Mouse (Mus musculus) liver, embryonic 14.5 days (tissue): ENCODE data around the gene Cdh22. TPM values are rescaled to one million over a fixed set of nuclear protein-coding genes. Genes with fewer than 3 reads are reported as not detected.

Source experiments
- ATAC-seq: fragments of 200-750 bp; cut with Nextera tagmentation; 2 replicates; pipeline ENCODE4 v1.8.0; 2017; ENCODE audit warnings: moderate number of reproducible peaks, mild to moderate bottlenecking, moderate library complexity; ENCODE audit not compliant: insufficient read depth
- DNase-seq, 3 experiments: peaks; one replicate each; pipeline ENCODE4 v3.0.0-alpha.2; 2012 to 2013; ENCODE audit warnings: low read depth in 3 of 3, low spot score in 3 of 3
- H3K27ac ChIP-seq: fragments of 300-500 bp; sonication (generic); 2 replicates; pipeline ENCODE4 v1.5.1; 2014; ENCODE audit warnings: moderate library complexity, mild to moderate bottlenecking, control low read depth, inconsistent platforms
- H3K27me3 ChIP-seq: fragments of 300-500 bp; sonication (generic); 2 replicates; pipeline ENCODE4 v1.6.1; 2014; ENCODE audit warnings: mild to moderate bottlenecking, low read length, moderate library complexity; ENCODE audit not compliant: control insufficient read depth, insufficient read depth
- H3K36me3 ChIP-seq: fragments of 300-500 bp; sonication (generic); replicated peaks from 2 replicates; pipeline ENCODE4 v1.6.1; 2014; ENCODE audit warnings: low read depth; ENCODE audit not compliant: control insufficient read depth, insufficient read depth
- H3K4me1 ChIP-seq, 2 experiments: fragments of 200-500 bp in 1 of 2; fragments of 300-500 bp in 1 of 2; sonication (generic) in 1 of 2; replicated peaks; 2 replicates each; pipeline ENCODE4 v1.6.1; 2012 to 2014; ENCODE audit warnings: antibody characterized with exemption in 1 of 2, inconsistent platforms in 1 of 2, low read length in 1 of 2; ENCODE audit not compliant: control insufficient read depth in 2 of 2, insufficient read depth in 2 of 2
- H3K4me2 ChIP-seq: fragments of 300-500 bp; sonication (generic); 2 replicates; pipeline ENCODE4 v1.6.1; 2014; ENCODE audit warnings: low read depth, mild to moderate bottlenecking, control low read depth, moderate library complexity
- H3K4me3 ChIP-seq, 2 experiments: fragments of 200-500 bp in 1 of 2; fragments of 300-500 bp in 1 of 2; sonication (generic) in 1 of 2; 2 replicates each; pipeline ENCODE4 v1.5.1; 2012 to 2014; ENCODE audit warnings: low read depth in 2 of 2, low read length in 2 of 2, mild to moderate bottlenecking in 2 of 2, control low read depth in 1 of 2, inconsistent platforms in 1 of 2, moderate library complexity in 1 of 2; ENCODE audit not compliant: insufficient read depth in 1 of 2
- H3K9ac ChIP-seq: fragments of 300-500 bp; sonication (generic); replicated peaks from 2 replicates; pipeline ENCODE4 v1.6.1; 2014; ENCODE audit warnings: mild to moderate bottlenecking, control low read depth, moderate library complexity
- H3K9me3 ChIP-seq: fragments of 300-500 bp; sonication (generic); 2 replicates; pipeline ENCODE4 v1.6.1; 2016; ENCODE audit warnings: low read length, mixed read lengths; ENCODE audit not compliant: control insufficient read depth
- CTCF ChIP-seq: IDR thresholded peaks from 2 replicates; pipeline ENCODE4 v1.5.1; 2016; ENCODE audit warnings: antibody characterized with exemption, low read depth, control low read depth
- EP300 ChIP-seq: IDR thresholded peaks from 2 replicates; pipeline ENCODE4 v1.6.1; 2016; ENCODE audit warnings: antibody characterized with exemption, low read depth
- WGBS: fragments of 180-500 bp; shearing (Covaris S2); extraction: QIAGEN DNeasy Blood & Tissue Kit; methylation state at CpG from one replicate; pipeline ENCODE4 v1.1.7; 2014; ENCODE audit not compliant: insufficient replicate concordance; 5-methylcytosine and 5-hydroxymethylcytosine counted together
- polyA plus RNA-seq, 2 experiments: library from polyadenylated mRNA; depleted of rRNA in 1 of 2; stranded (reverse) in 1 of 2; unstranded in 1 of 2; fragments of >200 nt; fragmentation: Nextera tagmentation in 1 of 2; extraction: Ambion mirVana in 1 of 2; gene quantifications; 2 replicates each; pipeline versions ENCODE4 v1.2.1 to v1.2.3; 2012 to 2014

The Cdh22 gene
- polyA plus RNA-seq, 2 experiments, result 0.02 TPM; not detected in 1

- 19% methylated on average over 10 of the region's 10 CpGs for WGBS
- no peak for ATAC-seq
- Histone ChIP-seq H3K4me1 (no peaks in the 10 kb centered on the region), H3K4me2 (no peak overlapping the region), H3K9me3 (no peaks in the 10 kb centered on the region), H3K4me3 (no peak overlapping the region), H3K27me3 (no peaks in the 10 kb centered on the region), H3K27ac (no peak overlapping the region), H3K36me3 (no peaks in the 10 kb centered on the region), H3K9ac (no peak overlapping the region)
- DNase-seq, result no peak
- TF ChIP-seq EP300, result no peak
- no peak for TF ChIP-seq CTCF
Measured at GRCm38 (mm10) chr2:165096367-165096766, 138.3 kb downstream of the Cdh22 start.

GRCm38 (mm10) chr2:165092393-165092792, 142.3 kb downstream of the Cdh22 start:
- no peak overlapping the region for H3K4me3 ChIP-seq
- H3K36me3 ChIP-seq, result no peaks in the 10 kb centered on the region
- ATAC-seq (no peak), DNase-seq (no peak)
- WGBS, result 60% methylated on average over 7 of the region's 7 CpGs
- no peaks in the 10 kb centered on the region for H3K4me1 ChIP-seq
- TF ChIP-seq EP300 (no peak), CTCF (no peak)
- H3K27me3 ChIP-seq, result no peaks in the 10 kb centered on the region
- no peaks in the 10 kb centered on the region for H3K9me3 ChIP-seq
- no peak overlapping the region for H3K9ac ChIP-seq
- H3K4me2 ChIP-seq, result no peak overlapping the region
- H3K27ac ChIP-seq, result no peak overlapping the region

- H3K4me3 ChIP-seq, result no peak overlapping the region
- H3K36me3 ChIP-seq, result no peaks in the 10 kb centered on the region
- ATAC-seq (no peak), DNase-seq (no peak)
- H3K9me3 ChIP-seq, result no peaks in the 10 kb centered on the region
- no peak overlapping the region for H3K4me2 ChIP-seq
- no peaks in the 10 kb centered on the region for H3K4me1 ChIP-seq
- H3K9ac ChIP-seq, result no peak overlapping the region
- TF ChIP-seq CTCF, result no peak
- no peak overlapping the region for H3K27ac ChIP-seq
- H3K27me3 ChIP-seq, result no peaks in the 10 kb centered on the region
- WGBS, result 52% methylated on average over 8 of the region's 8 CpGs
Measured at GRCm38 (mm10) chr2:165091433-165091965, 143.2 kb downstream of the Cdh22 start.

- H3K27ac ChIP-seq, result no peak within 1 kb of the TSS
- ATAC-seq (no peak), DNase-seq (no peak)
- TF ChIP-seq EP300 (no peak), CTCF (no peak)
- H3K36me3 ChIP-seq, result no peaks in the 10 kb centered on the region
- H3K4me3 ChIP-seq, result no peak within 1 kb of the TSS
- WGBS, result 53% methylated on average over 2 of the region's 2 CpGs
- no peaks in the 10 kb centered on the region for H3K27me3 ChIP-seq
- H3K9me3 ChIP-seq, result no peaks in the 10 kb centered on the region
- H3K9ac ChIP-seq, result no peak within 1 kb of the TSS
- H3K4me2 ChIP-seq, result no peak within 1 kb of the TSS
- H3K4me1 ChIP-seq, result no peaks in the 10 kb centered on the region
Measured at GRCm38 (mm10) chr2:165090650-165091049, 144.0 kb downstream of the Cdh22 start, which contains the start of gene 1700025C18Rik. TSS of gene 1700025C18Rik (minus strand) at chr2:165090750.

GRCm38 (mm10) chr2:165089470-165089869, 145.2 kb downstream of the Cdh22 start:
- ATAC-seq, result no peak
- DNase-seq, result no peak
- H3K4me1 ChIP-seq, result no peaks in the 10 kb centered on the region
- no peaks in the 10 kb centered on the region for H3K27me3 ChIP-seq
- no peak overlapping the region for H3K4me2 ChIP-seq
- no peak overlapping the region for H3K27ac ChIP-seq
- H3K4me3 ChIP-seq, result no peak overlapping the region
- TF ChIP-seq CTCF, result no peak
- TF ChIP-seq EP300, result no peak
- H3K36me3 ChIP-seq, result no peaks in the 10 kb centered on the region
- H3K9me3 ChIP-seq, result no peaks in the 10 kb centered on the region
- WGBS, result 37% methylated on average over 14 of the region's 14 CpGs
- H3K9ac ChIP-seq, result no peak overlapping the region
